Mouse (Mus musculus) frontal cortex, postnatal 25 days (tissue): Measurements from ENCODE around the gene Cep19.

Experiments
- DNase-seq, 2 experiments: peaks; one replicate each; pipeline ENCODE4 v3.0.0; 2022; ENCODE audit warnings: low spot score in 2 of 2

The Cep19 gene

GRCm38 (mm10) chr16:32107342-32108045 is 7.9 kb downstream of the Cep19 start:
- no peak for DNase-seq

- no peak for DNase-seq
Measured at GRCm38 (mm10) chr16:32108170-32108569, 8.6 kb downstream of the Cep19 start.

- no peak for DNase-seq
Measured at GRCm38 (mm10) chr16:32108578-32108977, 9.0 kb downstream of the Cep19 start.

- no peak for DNase-seq
Measured at GRCm38 (mm10) chr16:32110951-32111699, 11.5 kb downstream of the Cep19 start.

GRCm38 (mm10) chr16:32113541-32114218 is 14.1 kb downstream of the Cep19 start:
- DNase-seq: peak; percentile 26 to 33

GRCm38 (mm10) chr16:32114406-32114805 is 14.8 kb downstream of the Cep19 start:
- DNase-seq: no peak

GRCm38 (mm10) chr16:32114968-32115695 is 15.5 kb downstream of the Cep19 start:
- peak; percentile 78 to 85 for DNase-seq

- DNase-seq: no peak
Measured at GRCm38 (mm10) chr16:32115781-32116180, 16.2 kb downstream of the Cep19 start.

- DNase-seq: no peak
Measured at GRCm38 (mm10) chr16:32116186-32116585, 16.6 kb downstream of the Cep19 start.

GRCm38 (mm10) chr16:32120454-32120853 is 20.9 kb downstream of the Cep19 start:
- no peak for DNase-seq

- no peak for DNase-seq
Measured at GRCm38 (mm10) chr16:32124020-32124419, 24.4 kb downstream of the Cep19 start.

- DNase-seq: no peak
Measured at GRCm38 (mm10) chr16:32124444-32125335, 25.1 kb downstream of the Cep19 start.

- DNase-seq: no peak
Measured at GRCm38 (mm10) chr16:32125364-32125763, 25.8 kb downstream of the Cep19 start.

GRCm38 (mm10) chr16:32127046-32127445 is 27.4 kb downstream of the Cep19 start:
- DNase-seq: no peak

- DNase-seq: no peak
Measured at GRCm38 (mm10) chr16:32129449-32130189, 30.0 kb downstream of the Cep19 start.

GRCm38 (mm10) chr16:32130190-32130826 is 30.7 kb downstream of the Cep19 start:
- no peak for DNase-seq

GRCm38 (mm10) chr16:32133148-32133547 is 33.5 kb downstream of the Cep19 start:
- no peak for DNase-seq

GRCm38 (mm10) chr16:32135842-32136357 is 36.3 kb downstream of the Cep19 start:
- DNase-seq: no peak

GRCm38 (mm10) chr16:32138954-32139353 is 39.4 kb downstream of the Cep19 start:
- no peak for DNase-seq
